Mouse (Mus musculus): ENCODE results near the gene Copb1. TPM values are rescaled to one million over a fixed set of nuclear protein-coding genes. Genes with fewer than 3 reads are reported as not detected.

Gene Copb1
- polyA plus RNA-seq, 1 experiment: 13.3 TPM

DNA sequence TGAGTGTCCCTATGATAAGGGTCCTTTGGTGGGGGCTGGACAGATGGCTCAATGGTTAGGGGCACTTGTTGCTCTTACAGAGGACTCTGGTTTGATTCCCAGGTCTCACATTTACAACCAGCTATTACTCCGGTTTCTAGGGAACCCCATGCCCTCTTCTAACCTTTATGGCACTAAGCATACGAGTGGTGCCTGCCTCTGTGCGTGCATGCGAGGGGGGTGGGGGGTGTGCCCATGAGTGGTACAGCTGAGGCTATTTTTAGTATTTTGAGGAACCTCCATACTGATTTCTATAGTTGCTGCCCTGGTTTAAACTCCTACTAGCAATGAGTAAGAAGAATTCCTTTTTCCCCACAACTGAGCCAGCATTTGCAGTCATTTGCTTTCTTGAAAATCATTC is 60.3 kb downstream of the Copb1 start:
- no peak for DNase-seq (ENCODE audit: low read depth in 1 of 2, low spot score in 2 of 2)
- no peaks in the 10 kb centered on the region for H3K36me3 ChIP-seq (ENCODE audit: control insufficient read depth, insufficient read depth, low read length)
- WGBS: 33% methylated on average over 4 of the region's 4 CpGs
- H3K27me3 ChIP-seq (ENCODE audit: control insufficient read depth, insufficient read depth, low read length): no peaks in the 10 kb centered on the region
- H3K4me1 ChIP-seq (ENCODE audit: control insufficient read depth, insufficient read depth, insufficient read length): peaks cover 19% of the 10 kb centered on the region; the same call in 1 of the 2 replicates
- H3K4me3 ChIP-seq (ENCODE audit: extremely low read depth, insufficient read depth, insufficient read length): no peak overlapping the region
- peak overlapping the region; percentile 67; the same call in 1 of the 2 replicates for H3K27ac ChIP-seq (ENCODE audit: insufficient read depth, low read length)
- TF ChIP-seq CTCF (IDR thresholded peaks at IDR 0.05; ENCODE audit: extremely low read depth, insufficient read depth, insufficient read length, insufficient replicate concordance): no peak
- no peak for TF ChIP-seq POLR2A (IDR thresholded peaks at IDR 0.05; ENCODE audit: low read depth, low read length)

GRCm38 (mm10) chr7:114193284-114194067 is 61.0 kb downstream of the Copb1 start:
- H3K4me3 ChIP-seq (ENCODE audit: extremely low read depth, insufficient read depth, insufficient read length): no peak overlapping the region
- peak overlapping the region; percentile 51 for H3K27ac ChIP-seq (ENCODE audit: insufficient read depth, low read length)
- H3K4me1 ChIP-seq (ENCODE audit: control insufficient read depth, insufficient read depth, insufficient read length): peaks cover 23% of the 10 kb centered on the region; the same call in 1 of the 2 replicates
- H3K36me3 ChIP-seq (ENCODE audit: control insufficient read depth, insufficient read depth, low read length): no peaks in the 10 kb centered on the region
- H3K27me3 ChIP-seq (ENCODE audit: control insufficient read depth, insufficient read depth, low read length): no peaks in the 10 kb centered on the region
- DNase-seq (ENCODE audit: low read depth in 1 of 2, low spot score in 2 of 2): no peak
- TF ChIP-seq CTCF (IDR thresholded peaks at IDR 0.05; ENCODE audit: extremely low read depth, insufficient read depth, insufficient read length, insufficient replicate concordance): no peak
- TF ChIP-seq POLR2A (IDR thresholded peaks at IDR 0.05; ENCODE audit: low read depth, low read length): no peak
- 63% methylated on average over 6 of the region's 6 CpGs for WGBS

- 0 out of 2 replicates have a peak overlapping the region, but pooled peaks have one; percentile 0 for H3K27ac ChIP-seq (ENCODE audit: insufficient read depth, low read length)
- H3K4me3 ChIP-seq (ENCODE audit: extremely low read depth, insufficient read depth, insufficient read length): no peak overlapping the region
- H3K27me3 ChIP-seq (ENCODE audit: control insufficient read depth, insufficient read depth, low read length): no peaks in the 10 kb centered on the region
- no peak for DNase-seq (ENCODE audit: low read depth in 1 of 2, low spot score in 2 of 2)
- H3K4me1 ChIP-seq (ENCODE audit: control insufficient read depth, insufficient read depth, insufficient read length): peaks cover 23% of the 10 kb centered on the region; the same call in 1 of the 2 replicates
- TF ChIP-seq CTCF (IDR thresholded peaks at IDR 0.05; ENCODE audit: extremely low read depth, insufficient read depth, insufficient read length, insufficient replicate concordance) (no peak), POLR2A (IDR thresholded peaks at IDR 0.05; ENCODE audit: low read depth, low read length) (no peak)
- WGBS: 81% methylated on average over 3 of the region's 3 CpGs
- H3K36me3 ChIP-seq (ENCODE audit: control insufficient read depth, insufficient read depth, low read length): no peaks in the 10 kb centered on the region
Observed at GRCm38 (mm10) chr7:114192581-114192980, 61.9 kb downstream of the Copb1 start.

DNA sequence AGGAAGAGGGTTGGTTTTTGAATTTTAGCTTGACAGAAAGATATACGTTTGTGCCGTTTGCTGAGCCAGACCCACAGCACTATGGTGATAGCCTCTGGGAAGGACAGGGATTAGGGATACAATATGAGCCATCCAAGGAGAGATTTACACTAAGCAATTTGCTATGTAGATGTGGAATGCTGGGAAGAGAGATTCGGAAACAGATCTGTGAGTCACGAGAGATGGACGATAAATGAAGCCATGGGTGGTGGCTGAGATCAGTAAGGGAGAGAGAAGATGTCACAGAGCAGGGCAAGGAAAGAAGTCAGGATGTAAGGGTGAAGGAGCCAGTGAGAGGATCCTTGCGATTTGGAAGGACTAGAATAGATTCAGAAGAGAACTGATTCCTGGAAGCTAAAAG is 71.1 kb downstream of the Copb1 start:
- Histone ChIP-seq H3K4me1 (ENCODE audit: control insufficient read depth, insufficient read depth, insufficient read length) (peaks cover 9% of the 10 kb centered on the region; the same call in 1 of the 2 replicates), H3K4me3 (ENCODE audit: extremely low read depth, insufficient read depth, insufficient read length) (no peak overlapping the region), H3K27me3 (ENCODE audit: control insufficient read depth, insufficient read depth, low read length) (no peaks in the 10 kb centered on the region), H3K36me3 (ENCODE audit: control insufficient read depth, insufficient read depth, low read length) (no peaks in the 10 kb centered on the region), H3K27ac (ENCODE audit: insufficient read depth, low read length) (no peak overlapping the region)
- no peak for DNase-seq (ENCODE audit: low read depth in 1 of 2, low spot score in 2 of 2)
- WGBS: 87% methylated on average over 6 of the region's 6 CpGs
- no peak for TF ChIP-seq CTCF (IDR thresholded peaks at IDR 0.05; ENCODE audit: extremely low read depth, insufficient read depth, insufficient read length, insufficient replicate concordance)
- TF ChIP-seq POLR2A (IDR thresholded peaks at IDR 0.05; ENCODE audit: low read depth, low read length): no peak

- TF ChIP-seq POLR2A (IDR thresholded peaks at IDR 0.05; ENCODE audit: low read depth, low read length) (no peak), CTCF (IDR thresholded peaks at IDR 0.05; ENCODE audit: extremely low read depth, insufficient read depth, insufficient read length, insufficient replicate concordance) (no peak)
- WGBS: 87% methylated on average over 3 of the region's 3 CpGs
- Histone ChIP-seq H3K27ac (ENCODE audit: insufficient read depth, low read length) (no peak overlapping the region), H3K4me1 (ENCODE audit: control insufficient read depth, insufficient read depth, insufficient read length) (peaks cover 9% of the 10 kb centered on the region; the same call in 1 of the 2 replicates), H3K4me3 (ENCODE audit: extremely low read depth, insufficient read depth, insufficient read length) (no peak overlapping the region), H3K36me3 (ENCODE audit: control insufficient read depth, insufficient read depth, low read length) (no peaks in the 10 kb centered on the region), H3K27me3 (ENCODE audit: control insufficient read depth, insufficient read depth, low read length) (no peaks in the 10 kb centered on the region)
- DNase-seq (ENCODE audit: low read depth in 1 of 2, low spot score in 2 of 2): no peak
Observed at GRCm38 (mm10) chr7:114182708-114183107, 71.8 kb downstream of the Copb1 start.

GRCm38 (mm10) chr7:114181391-114181790 is 73.1 kb downstream of the Copb1 start:
- Histone ChIP-seq H3K36me3 (ENCODE audit: control insufficient read depth, insufficient read depth, low read length) (no peaks in the 10 kb centered on the region), H3K4me1 (ENCODE audit: control insufficient read depth, insufficient read depth, insufficient read length) (peaks cover 9% of the 10 kb centered on the region; the same call in 1 of the 2 replicates), H3K4me3 (ENCODE audit: extremely low read depth, insufficient read depth, insufficient read length) (no peak overlapping the region), H3K27ac (ENCODE audit: insufficient read depth, low read length) (no peak overlapping the region), H3K27me3 (ENCODE audit: control insufficient read depth, insufficient read depth, low read length) (no peaks in the 10 kb centered on the region)
- TF ChIP-seq CTCF (IDR thresholded peaks at IDR 0.05; ENCODE audit: extremely low read depth, insufficient read depth, insufficient read length, insufficient replicate concordance) (no peak), POLR2A (IDR thresholded peaks at IDR 0.05; ENCODE audit: low read depth, low read length) (no peak)
- WGBS: 23% methylated on average over 5 of the region's 5 CpGs
- no peak for DNase-seq (ENCODE audit: low read depth in 1 of 2, low spot score in 2 of 2)

DNA sequence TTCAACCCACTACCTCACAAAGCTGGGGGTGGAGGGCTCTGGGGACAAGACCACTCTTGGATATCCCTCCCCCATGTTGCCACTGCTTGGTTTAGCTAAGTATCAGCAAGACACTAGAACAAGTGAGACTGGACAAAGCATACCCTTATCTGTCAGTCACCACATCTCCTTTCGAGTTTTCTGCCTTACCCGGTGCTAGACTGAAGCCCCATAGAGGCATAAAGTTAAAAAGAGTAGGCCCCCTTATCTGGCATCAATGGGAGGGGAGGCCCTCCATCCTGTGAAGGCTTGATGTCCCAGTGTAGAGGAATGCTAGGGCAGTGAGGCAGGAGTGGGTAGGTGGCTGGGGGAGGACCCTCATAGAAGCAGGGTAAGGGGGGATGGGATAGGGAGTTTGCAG is 77.9 kb downstream of the Copb1 start:
- Histone ChIP-seq H3K4me3 (ENCODE audit: extremely low read depth, insufficient read depth, insufficient read length) (no peak overlapping the region), H3K27me3 (ENCODE audit: control insufficient read depth, insufficient read depth, low read length) (no peaks in the 10 kb centered on the region), H3K27ac (ENCODE audit: insufficient read depth, low read length) (no peak overlapping the region), H3K4me1 (ENCODE audit: control insufficient read depth, insufficient read depth, insufficient read length) (peaks cover 19% of the 10 kb centered on the region; the same call in 1 of the 2 replicates), H3K36me3 (ENCODE audit: control insufficient read depth, insufficient read depth, low read length) (no peaks in the 10 kb centered on the region)
- TF ChIP-seq POLR2A (IDR thresholded peaks at IDR 0.05; ENCODE audit: low read depth, low read length): no peak
- TF ChIP-seq CTCF (IDR thresholded peaks at IDR 0.05; ENCODE audit: extremely low read depth, insufficient read depth, insufficient read length, insufficient replicate concordance): no peak
- DNase-seq (ENCODE audit: low read depth in 1 of 2, low spot score in 2 of 2): no peak
- WGBS: 85% methylated on average over 2 of the region's 2 CpGs
